Mouse (Mus musculus): Measurements from ENCODE around the gene Fbxo34.

GRCm38 (mm10) chr14:47402735-47403134 lies 47.5 kb upstream of the Fbxo34 start:
- TF ChIP-seq CTCF (conservative IDR thresholded peaks at IDR 0.05 in 1 of 2, IDR thresholded peaks at IDR 0.05 in 1 of 2; ENCODE audit: low read depth in 2 of 2, low read length in 2 of 2) (no peak), USF1 (IDR thresholded peaks at IDR 0.05; ENCODE audit: low read depth, low read length) (no peak)

Data from CH12.LX (cell line).